Mouse (Mus musculus) spleen, adult 2 months (tissue): ENCODE measurements around the gene Cd28.

ENCODE experiments used
- CTCF ChIP-seq: fragments of 200-500 bp; IDR thresholded peaks from 2 replicates; pipeline ENCODE4 v1.5.1; 2011; ENCODE audit warnings: mild to moderate bottlenecking, inconsistent platforms; ENCODE audit not compliant: insufficient read depth, insufficient read length, insufficient replicate concordance; ENCODE audit errors: extremely low read depth
- POLR2A ChIP-seq: fragments of 200-500 bp; IDR thresholded peaks from 2 replicates; pipeline ENCODE4 v1.6.1; 2011; ENCODE audit warnings: low read depth, low read length, inconsistent platforms

- no peak for TF ChIP-seq POLR2A
- TF ChIP-seq CTCF, result no peak
These were observed 91.9 kb downstream of the Cd28 start for GRCm38 (mm10) chr1:60808466-60808865.
